Mouse (Mus musculus) cerebellum, adult 2 months (tissue): ENCODE results near the gene Timp4. TPM values are rescaled to one million over a fixed set of nuclear protein-coding genes. Genes with fewer than 3 reads are reported as not detected.

Experiments
- DNase-seq, 2 experiments: peaks; one replicate each; pipeline ENCODE4 v3.0.0; 2021
- H3K27ac ChIP-seq: fragments of 200-500 bp; 2 replicates; pipeline ENCODE4 v1.5.1; 2012; ENCODE audit warnings: low read length, control low read depth, inconsistent platforms; ENCODE audit not compliant: insufficient read depth
- H3K27me3 ChIP-seq: fragments of 200-500 bp; 2 replicates; pipeline ENCODE4 v1.6.1; 2012; ENCODE audit warnings: inconsistent platforms, mild to moderate bottlenecking, low read length, moderate library complexity; ENCODE audit not compliant: control insufficient read depth, insufficient read depth
- H3K4me1 ChIP-seq: fragments of 200-500 bp; 2 replicates; pipeline ENCODE4 v1.6.1; 2011; ENCODE audit warnings: low read length; ENCODE audit not compliant: control insufficient read depth, insufficient read depth
- H3K4me3 ChIP-seq: fragments of 200-500 bp; replicated peaks from 2 replicates; pipeline ENCODE3; 2011; ENCODE audit warnings: mild to moderate bottlenecking, low read depth, low read length, control low read depth; ENCODE audit not compliant: insufficient read depth
- CTCF ChIP-seq: fragments of 200-500 bp; IDR thresholded peaks from 2 replicates; pipeline ENCODE4 v1.5.1; 2011; ENCODE audit warnings: low read depth, mild to moderate bottlenecking, control low read depth, low read length, moderate library complexity, borderline replicate concordance; ENCODE audit not compliant: insufficient read depth
- POLR2A ChIP-seq: fragments of 200-500 bp; IDR thresholded peaks from 2 replicates; pipeline ENCODE4 v1.6.1; 2011; ENCODE audit warnings: low read length, control low read depth, borderline replicate concordance; ENCODE audit not compliant: insufficient read depth
- WGBS: fragments of 180-500 bp; shearing (Covaris S2); methylation state at CpG from one replicate; pipeline ENCODE4 v1.1.7; 2018; 5-methylcytosine and 5-hydroxymethylcytosine counted together
- polyA plus RNA-seq: library from polyadenylated mRNA; depleted of rRNA; stranded (reverse); fragments of >200 nt; gene quantifications from 2 replicates; pipeline ENCODE4 v1.2.3, GENCODE M21; 2012; rRNA removed

Gene Timp4
- polyA plus RNA-seq, 1 experiment: 111 TPM

DNA sequence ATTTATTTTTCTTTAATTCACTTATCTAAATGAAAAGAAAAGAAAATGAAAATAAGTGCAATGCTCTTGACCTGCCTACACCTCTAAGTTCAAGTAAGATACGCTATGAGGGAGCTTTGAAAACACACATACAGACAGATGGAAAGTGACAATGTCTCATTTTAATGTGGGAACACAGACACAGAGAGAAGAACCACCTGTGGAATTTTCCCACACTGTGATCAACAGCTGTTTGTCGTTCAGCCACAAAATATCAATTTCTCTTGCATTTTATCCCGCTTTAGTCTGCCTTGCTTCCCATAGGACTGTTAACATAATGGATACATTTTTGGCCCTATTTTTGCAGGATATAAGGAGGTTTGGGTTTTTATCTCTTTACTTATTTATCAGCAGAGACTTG is 41.2 kb downstream of the Timp4 start:
- no peak for DNase-seq
- H3K4me1 ChIP-seq: peaks cover 14% of the 10 kb centered on the region; the same call in 1 of the 2 replicates
- 78% methylated on average over 3 of the region's 3 CpGs for WGBS
- H3K4me3 ChIP-seq: no peak overlapping the region
- H3K27me3 ChIP-seq: no peaks in the 10 kb centered on the region
- TF ChIP-seq CTCF (no peak), POLR2A (no peak)
- no peak overlapping the region for H3K27ac ChIP-seq

- Histone ChIP-seq H3K27me3 (no peaks in the 10 kb centered on the region), H3K4me3 (no peak overlapping the region), H3K27ac (no peak overlapping the region), H3K4me1 (peaks cover 14% of the 10 kb centered on the region; the same call in 1 of the 2 replicates)
- 17% methylated on average over 2 of the region's 2 CpGs for WGBS
- DNase-seq: peak in 1 of 2 experiments; percentile 58
- TF ChIP-seq POLR2A (no peak), CTCF (no peak)
These were observed 41.8 kb downstream of the Timp4 start for GRCm38 (mm10) chr6:115210187-115210586.

DNA sequence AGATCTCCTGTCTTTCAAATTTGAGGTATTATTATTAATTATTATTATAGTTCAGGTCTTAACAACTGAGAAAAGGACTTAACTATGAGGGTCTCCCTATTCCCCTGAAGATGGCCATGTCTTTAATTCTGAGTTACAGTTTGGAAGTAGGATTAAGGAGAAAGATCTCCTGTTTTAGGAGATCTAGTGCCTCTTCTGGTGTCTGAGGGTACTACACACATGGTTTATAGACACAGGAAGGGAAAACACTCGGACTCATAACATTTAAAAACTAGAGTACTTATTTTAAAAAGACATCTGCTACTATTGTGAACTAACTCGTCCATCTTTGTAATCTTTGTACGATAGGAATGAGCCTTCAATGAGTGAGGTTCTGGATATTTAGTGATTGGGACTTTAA is 49.0 kb downstream of the Timp4 start:
- no peaks in the 10 kb centered on the region for H3K27me3 ChIP-seq
- H3K27ac ChIP-seq: no peak overlapping the region
- no peak for TF ChIP-seq POLR2A
- no peak for TF ChIP-seq CTCF
- H3K4me1 ChIP-seq: no peaks in the 10 kb centered on the region
- 79% methylated on average over 3 of the region's 3 CpGs for WGBS
- no peak overlapping the region for H3K4me3 ChIP-seq
- DNase-seq: no peak

DNA sequence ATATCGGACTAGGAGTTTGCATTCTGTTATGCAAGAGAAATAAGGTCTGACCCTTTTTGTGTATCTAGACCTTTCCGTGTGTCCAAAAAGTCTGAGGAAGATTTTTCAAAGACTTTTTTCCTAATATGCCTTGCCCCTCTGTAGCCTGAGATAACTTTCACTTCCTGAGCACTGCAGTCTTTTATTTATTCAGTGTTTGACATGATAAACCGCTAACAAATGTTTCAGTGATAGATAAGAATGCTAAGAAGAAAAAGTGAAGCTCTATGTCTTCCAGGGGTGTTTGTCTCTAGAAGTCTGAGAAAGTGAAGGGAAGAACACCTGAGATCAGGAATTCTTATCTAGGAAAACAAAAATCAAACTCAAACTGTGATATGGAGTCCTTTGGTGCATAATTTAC is 51.3 kb downstream of the Timp4 start:
- TF ChIP-seq POLR2A (no peak), CTCF (no peak)
- Histone ChIP-seq H3K4me1 (no peaks in the 10 kb centered on the region), H3K4me3 (no peak overlapping the region), H3K27me3 (no peaks in the 10 kb centered on the region), H3K27ac (no peak overlapping the region)
- WGBS: 90% methylated on average over 3 of the region's 3 CpGs
- no peak for DNase-seq

Other genes starting within 250 kb of the Timp4 start
- 28.5 and 32.4 TPM in 2 replicates for gene Tamm41, start 214.3 kb downstream of the Timp4 start, polyA plus RNA-seq
- gene Syn2, start 117.3 kb downstream of the Timp4 start, polyA plus RNA-seq: 272 and 292 TPM in 2 replicates
- not detected in 2 replicates for gene Gm17482, start 24.9 kb downstream of the Timp4 start, polyA plus RNA-seq
- 2.1 and 2.5 TPM in 2 replicates for gene Pparg, start 108.7 kb upstream of the Timp4 start, polyA plus RNA-seq